Mouse (Mus musculus) limb, embryonic 12.5 days (tissue): ENCODE measurements around the gene Camta1. TPM values are rescaled to one million over a fixed set of nuclear protein-coding genes. Genes with fewer than 3 reads are reported as not detected.

Experiments used
- ATAC-seq: fragments of 200-750 bp; cut with Nextera tagmentation; 2 replicates; pipeline ENCODE4 v1.8.0; 2017; ENCODE audit warnings: low read depth, moderate TSS enrichment; ENCODE audit not compliant: insufficient number of reproducible peaks, insufficient read depth, low FRiP score, low TSS enrichment
- H3K27ac ChIP-seq: fragments of 300-500 bp; sonication (generic); 2 replicates; pipeline ENCODE4 v1.5.1; 2016; ENCODE audit warnings: mild to moderate bottlenecking, moderate library complexity
- H3K27me3 ChIP-seq: fragments of 300-500 bp; sonication (generic); 2 replicates; pipeline ENCODE4 v1.6.1; 2016; ENCODE audit warnings: mild to moderate bottlenecking, moderate library complexity
- H3K36me3 ChIP-seq: fragments of 300-500 bp; sonication (generic); 2 replicates; pipeline ENCODE4 v1.6.1; 2016; ENCODE audit warnings: mild to moderate bottlenecking, moderate library complexity
- H3K4me1 ChIP-seq: fragments of 300-500 bp; sonication (generic); replicated peaks from 2 replicates; pipeline ENCODE4 v1.6.1; 2016
- H3K4me2 ChIP-seq: fragments of 300-500 bp; sonication (generic); 2 replicates; pipeline ENCODE4 v1.6.1; 2016; ENCODE audit warnings: mild to moderate bottlenecking, moderate library complexity
- H3K4me3 ChIP-seq: fragments of 300-500 bp; sonication (generic); replicated peaks from 2 replicates; pipeline ENCODE4 v1.5.1; 2016; ENCODE audit warnings: mild to moderate bottlenecking
- H3K9ac ChIP-seq: fragments of 300-500 bp; sonication (generic); replicated peaks from 2 replicates; pipeline ENCODE4 v1.6.1; 2016; ENCODE audit warnings: mild to moderate bottlenecking, moderate library complexity
- H3K9me3 ChIP-seq: fragments of 300-500 bp; sonication (generic); 2 replicates; pipeline ENCODE4 v1.6.1; 2016; ENCODE audit warnings: mild to moderate bottlenecking, moderate library complexity
- WGBS: fragments of 180-500 bp; shearing (Covaris S2); methylation state at CpG from one replicate; pipeline ENCODE4 v1.1.7; 2016; 5-methylcytosine and 5-hydroxymethylcytosine counted together
- polyA plus RNA-seq: library from polyadenylated mRNA; unstranded; fragments of >200 nt; fragmentation: Nextera tagmentation; extraction: Ambion mirVana; gene quantifications from 2 replicates; pipeline ENCODE4 v1.2.1, GENCODE M21; 2016

Camta1 gene
- polyA plus RNA-seq, 1 experiment from 2014 or later: 106 TPM

DNA sequence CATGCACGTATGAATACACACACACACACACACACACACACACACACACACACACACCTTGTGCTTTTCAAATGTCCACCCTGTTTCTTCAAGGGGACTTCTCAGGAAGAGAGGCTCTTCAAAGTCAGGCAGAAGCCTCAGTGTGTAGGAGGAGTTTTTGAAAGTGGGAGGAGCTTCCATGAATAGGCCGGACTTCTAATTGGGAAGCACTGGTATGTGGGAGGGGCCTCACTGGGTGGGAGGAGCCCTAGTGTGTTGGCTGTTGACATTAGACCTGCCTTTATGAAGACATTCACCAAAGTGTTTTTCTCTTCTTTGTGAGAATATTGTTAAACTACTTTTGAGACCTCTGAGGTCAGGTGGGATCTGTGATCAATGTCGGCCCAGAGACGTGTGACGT, 346.4 kb downstream of the Camta1 start:
- peaks cover 11% of the 10 kb centered on the region for H3K27me3 ChIP-seq
- peaks cover 5% of the 10 kb centered on the region; the same call in 1 of the 2 replicates for H3K9me3 ChIP-seq
- H3K9ac ChIP-seq: no peak overlapping the region
- no peak overlapping the region for H3K4me2 ChIP-seq
- no peak for ATAC-seq
- 75% methylated on average over 5 of the region's 5 CpGs for WGBS
- H3K4me3 ChIP-seq: no peak overlapping the region
- H3K4me1 ChIP-seq: peaks cover 15% of the 10 kb centered on the region
- H3K27ac ChIP-seq: no peak overlapping the region
- no peaks in the 10 kb centered on the region for H3K36me3 ChIP-seq

DNA sequence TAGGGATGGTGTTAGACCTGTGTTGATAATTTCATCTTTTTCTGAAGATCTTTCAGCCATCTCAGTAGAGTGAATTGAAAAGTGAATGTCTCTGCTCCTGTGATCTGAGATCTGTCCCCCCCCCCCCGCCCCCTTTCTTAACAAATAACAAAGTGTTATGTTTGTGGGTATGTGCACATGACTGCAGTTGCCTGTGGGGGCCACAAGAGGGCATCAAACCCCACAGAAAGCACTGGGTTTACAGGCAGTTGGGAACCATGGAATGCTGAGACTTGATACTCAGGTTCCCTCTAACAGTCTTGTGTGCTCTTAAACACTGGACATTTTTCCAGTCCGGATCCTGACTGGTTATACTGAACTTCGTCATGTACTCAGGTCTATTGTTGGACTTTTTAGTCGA, 350.6 kb downstream of the Camta1 start:
- H3K4me2 ChIP-seq: no peak overlapping the region
- no peak overlapping the region for H3K4me3 ChIP-seq
- WGBS: 86% methylated on average over 4 of the region's 4 CpGs
- no peaks in the 10 kb centered on the region for H3K36me3 ChIP-seq
- H3K9me3 ChIP-seq: peaks cover 5% of the 10 kb centered on the region; the same call in 1 of the 2 replicates
- H3K27me3 ChIP-seq: no peaks in the 10 kb centered on the region
- 0 out of 2 replicates have a peak, but pooled peaks cover 6% of the 10 kb centered on the region for H3K4me1 ChIP-seq
- no peak for ATAC-seq
- H3K27ac ChIP-seq: no peak overlapping the region
- H3K9ac ChIP-seq: no peak overlapping the region

DNA sequence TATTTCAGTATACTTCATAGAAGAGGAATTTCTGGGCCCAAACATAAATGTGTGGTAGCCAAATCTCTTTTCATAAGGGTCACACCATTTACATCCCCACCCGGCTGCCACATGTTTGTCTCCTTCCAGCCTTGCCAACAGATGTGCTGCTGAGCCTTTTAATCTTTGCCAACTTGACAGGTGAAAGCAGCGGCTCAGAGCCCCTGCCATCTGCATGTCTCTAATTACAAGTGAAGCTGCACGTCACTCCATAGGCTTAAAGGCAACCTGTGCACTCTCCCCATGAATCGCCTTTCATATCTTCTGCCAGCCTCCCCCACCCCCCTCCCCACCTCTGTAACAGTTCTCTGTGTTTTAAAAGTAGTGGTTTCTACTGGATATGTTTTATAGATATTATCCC, 351.3 kb downstream of the Camta1 start:
- WGBS: 20% methylated on average over 4 of the region's 4 CpGs
- Histone ChIP-seq H3K36me3 (no peaks in the 10 kb centered on the region), H3K27me3 (no peaks in the 10 kb centered on the region), H3K9me3 (peaks cover 5% of the 10 kb centered on the region; the same call in 1 of the 2 replicates), H3K4me2 (no peak overlapping the region), H3K4me1 (peaks cover 6% of the 10 kb centered on the region; the same call in 1 of the 2 replicates), H3K4me3 (no peak overlapping the region), H3K9ac (no peak overlapping the region), H3K27ac (no peak overlapping the region)
- no peak for ATAC-seq

DNA sequence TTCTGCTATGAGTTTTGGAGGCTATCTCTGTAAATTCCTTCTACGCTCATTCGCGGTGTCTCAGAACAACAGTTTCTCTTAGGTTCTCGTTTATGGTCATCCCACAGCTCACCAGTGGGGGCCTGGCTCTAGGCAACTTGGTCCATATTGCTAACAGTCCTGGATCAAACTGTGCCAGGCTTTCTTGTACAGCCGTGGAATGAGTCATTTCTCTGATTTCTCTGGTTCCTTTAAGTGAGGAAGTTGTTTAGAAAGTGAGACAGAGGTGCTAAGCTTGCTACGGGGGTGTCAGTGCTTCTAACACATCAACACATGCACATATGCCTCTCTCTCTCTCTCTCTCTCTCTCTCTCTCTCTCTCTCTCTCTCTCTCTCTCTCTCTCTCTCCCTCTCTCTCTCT, 355.0 kb downstream of the Camta1 start:
- H3K9me3 ChIP-seq: peaks cover 13% of the 10 kb centered on the region; the same call in 1 of the 2 replicates
- H3K36me3 ChIP-seq: no peaks in the 10 kb centered on the region
- no peak overlapping the region for H3K9ac ChIP-seq
- H3K27me3 ChIP-seq: no peaks in the 10 kb centered on the region
- WGBS: 70% methylated on average over 6 of the region's 6 CpGs
- H3K4me3 ChIP-seq: no peak overlapping the region
- no peak overlapping the region for H3K27ac ChIP-seq
- peaks cover 6% of the 10 kb centered on the region; the same call in 1 of the 2 replicates for H3K4me1 ChIP-seq
- ATAC-seq: no peak
- H3K4me2 ChIP-seq: no peak overlapping the region

DNA sequence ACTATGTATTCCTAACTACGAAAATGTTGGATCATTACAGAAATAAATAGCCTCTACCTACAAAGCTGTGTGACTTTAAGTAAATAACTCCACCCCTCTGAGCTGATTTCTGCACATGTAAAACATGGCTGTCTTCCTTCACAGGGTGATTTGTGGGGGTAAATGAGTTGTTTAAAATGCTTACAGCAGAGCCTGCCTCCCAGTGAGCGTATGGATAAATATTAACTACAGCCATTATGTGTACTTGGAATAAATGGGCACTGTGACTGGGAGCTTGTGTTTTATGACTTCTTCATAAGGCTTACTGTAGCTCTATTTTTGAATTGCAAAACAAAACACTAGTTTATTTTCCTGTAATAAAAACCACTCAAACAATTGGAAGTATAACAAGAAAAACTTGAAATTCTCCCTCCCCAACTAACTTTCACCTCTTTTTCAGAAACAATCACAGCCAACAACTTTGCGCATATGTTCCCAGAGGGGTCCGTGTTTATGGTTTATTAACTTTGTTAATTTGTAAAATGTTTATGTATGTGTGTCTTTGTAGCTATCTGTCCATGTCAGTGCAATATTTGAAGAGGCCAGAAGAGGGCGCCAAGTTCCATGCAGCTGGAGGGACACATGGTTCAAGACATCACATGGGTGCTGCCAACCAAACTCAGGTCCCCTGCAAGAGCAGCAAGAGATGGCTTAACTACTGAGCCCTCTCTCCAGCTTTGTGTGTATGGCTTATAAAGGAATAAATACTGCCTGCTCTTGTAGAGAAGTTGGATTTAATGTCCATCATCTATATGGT, 363.0 kb downstream of the Camta1 start:
- Histone ChIP-seq H3K4me2 (no peak overlapping the region), H3K27me3 (no peaks in the 10 kb centered on the region), H3K4me3 (no peak overlapping the region), H3K27ac (no peak overlapping the region), H3K9ac (no peak overlapping the region), H3K9me3 (peaks cover 15% of the 10 kb centered on the region; the same call in 1 of the 2 replicates), H3K4me1 (peaks cover 14% of the 10 kb centered on the region), H3K36me3 (no peaks in the 10 kb centered on the region)
- 72% methylated on average over 5 of the region's 5 CpGs for WGBS
- no peak for ATAC-seq

DNA sequence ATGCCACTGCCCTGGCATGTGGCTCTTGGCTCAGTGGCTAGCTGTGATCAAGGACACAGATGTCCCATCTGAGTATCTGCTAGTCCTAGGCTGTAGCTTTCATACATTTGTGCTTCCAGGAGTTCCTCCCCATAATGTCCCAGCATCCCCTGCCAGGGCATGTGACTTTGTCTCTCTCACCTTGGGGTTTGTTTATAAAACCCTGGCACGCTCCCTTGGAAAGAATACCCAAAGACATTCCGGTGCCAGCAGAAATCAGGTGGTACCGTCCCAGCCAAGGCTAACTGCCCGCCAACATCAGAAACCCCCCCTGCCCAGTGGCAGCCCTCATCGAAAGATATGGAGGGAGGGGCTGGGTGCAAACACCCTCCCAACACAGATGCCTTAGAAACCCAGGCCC, 365.1 kb downstream of the Camta1 start:
- WGBS: 91% methylated on average over 5 of the region's 5 CpGs
- ATAC-seq: no peak
- H3K4me1 ChIP-seq: peaks cover 14% of the 10 kb centered on the region
- H3K9me3 ChIP-seq: peaks cover 11% of the 10 kb centered on the region; the same call in 1 of the 2 replicates
- H3K9ac ChIP-seq: no peak overlapping the region
- H3K27ac ChIP-seq: no peak overlapping the region
- H3K36me3 ChIP-seq: no peaks in the 10 kb centered on the region
- no peak overlapping the region for H3K4me3 ChIP-seq
- H3K4me2 ChIP-seq: no peak overlapping the region
- H3K27me3 ChIP-seq: no peaks in the 10 kb centered on the region

DNA sequence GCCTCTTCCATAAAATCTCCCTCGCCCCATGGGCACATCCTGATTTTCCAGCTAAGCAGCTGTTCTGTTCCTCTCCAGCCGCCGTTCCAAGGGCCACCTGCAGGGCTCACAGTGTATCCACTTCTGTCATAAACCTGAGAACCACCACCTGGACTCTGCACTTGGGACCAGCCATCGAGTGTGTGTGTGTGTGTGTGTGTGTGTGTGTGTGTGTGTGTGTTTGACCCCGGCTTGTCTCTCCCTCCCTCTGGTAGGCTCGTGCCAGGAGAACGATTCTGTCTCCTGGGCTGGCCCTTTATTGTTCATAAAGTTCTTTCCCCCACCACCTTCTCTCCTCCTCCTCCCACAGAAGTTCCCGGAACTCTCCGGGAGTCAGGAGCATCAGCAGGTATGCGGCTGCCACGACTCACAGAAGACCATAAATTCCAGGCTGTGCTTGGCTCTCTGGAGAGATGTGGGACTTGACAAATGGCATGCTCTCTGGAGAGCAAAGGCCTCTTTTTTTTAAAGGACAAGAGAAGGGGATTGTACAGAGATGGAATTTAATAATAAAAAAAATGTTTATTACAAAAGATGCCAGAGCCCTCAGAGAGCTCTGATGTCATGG, 366.3 kb downstream of the Camta1 start:
- no peaks in the 10 kb centered on the region for H3K36me3 ChIP-seq
- no peak overlapping the region for H3K4me2 ChIP-seq
- no peak for ATAC-seq
- no peak overlapping the region for H3K9ac ChIP-seq
- H3K9me3 ChIP-seq: peaks cover 11% of the 10 kb centered on the region; the same call in 1 of the 2 replicates
- WGBS: 20% methylated on average over 11 of the region's 11 CpGs
- 0 out of 2 replicates have a peak, but pooled peaks cover 3% of the 10 kb centered on the region for H3K27me3 ChIP-seq
- no peak overlapping the region for H3K27ac ChIP-seq
- no peak overlapping the region for H3K4me3 ChIP-seq
- peaks cover 14% of the 10 kb centered on the region for H3K4me1 ChIP-seq

DNA sequence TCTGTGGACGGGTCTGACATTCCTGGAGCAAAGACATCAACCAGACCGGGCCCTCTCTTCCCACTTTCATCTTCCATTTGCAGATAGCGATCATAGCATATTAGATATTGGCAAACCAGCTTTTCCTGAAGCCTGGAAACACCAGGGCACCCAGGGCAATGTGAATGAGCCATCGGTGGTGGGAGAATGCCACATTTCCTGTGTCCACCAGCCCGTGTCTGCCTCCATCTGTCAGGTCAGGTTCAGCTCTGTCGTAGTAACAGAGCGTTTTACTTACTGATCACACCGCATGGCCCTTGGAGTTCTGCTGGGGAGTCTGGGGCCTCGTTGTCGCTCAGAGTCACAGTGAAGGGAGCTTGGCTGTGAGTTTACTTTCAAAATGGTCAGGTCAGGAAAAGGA, 368.9 kb downstream of the Camta1 start:
- Histone ChIP-seq H3K27me3 (0 out of 2 replicates have a peak, but pooled peaks cover 3% of the 10 kb centered on the region), H3K4me2 (no peak overlapping the region), H3K4me1 (peaks cover 10% of the 10 kb centered on the region), H3K36me3 (no peaks in the 10 kb centered on the region), H3K9ac (no peak overlapping the region), H3K9me3 (peaks cover 7% of the 10 kb centered on the region; the same call in 1 of the 2 replicates), H3K27ac (no peak overlapping the region), H3K4me3 (no peak overlapping the region)
- ATAC-seq: no peak
- WGBS: 84% methylated on average over 10 of the region's 10 CpGs

DNA sequence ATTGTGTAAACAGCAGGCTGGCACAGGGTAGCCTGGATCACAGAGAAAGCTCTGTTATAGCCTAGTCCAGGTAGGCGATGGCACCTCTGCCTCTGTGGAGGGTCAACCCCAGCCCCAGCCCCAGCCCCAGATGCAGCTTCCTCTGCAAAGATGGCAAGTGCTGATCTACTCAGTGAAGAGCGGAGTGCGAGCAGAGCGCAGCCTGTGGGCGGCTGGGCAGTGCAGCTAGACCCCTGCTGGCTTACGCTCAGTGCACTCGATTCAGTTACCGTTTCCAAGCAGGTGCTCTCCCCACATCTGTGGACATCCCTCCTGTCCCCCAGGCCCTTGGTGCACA, 377.7 kb downstream of the Camta1 start:
- H3K9ac ChIP-seq: no peak overlapping the region
- H3K36me3 ChIP-seq: no peaks in the 10 kb centered on the region
- 62% methylated on average over 8 of the region's 8 CpGs for WGBS
- H3K4me1 ChIP-seq: no peaks in the 10 kb centered on the region
- H3K27me3 ChIP-seq: peaks cover 22% of the 10 kb centered on the region
- no peak overlapping the region for H3K27ac ChIP-seq
- no peaks in the 10 kb centered on the region for H3K9me3 ChIP-seq
- ATAC-seq: no peak
- H3K4me2 ChIP-seq: no peak overlapping the region
- no peak overlapping the region for H3K4me3 ChIP-seq

DNA sequence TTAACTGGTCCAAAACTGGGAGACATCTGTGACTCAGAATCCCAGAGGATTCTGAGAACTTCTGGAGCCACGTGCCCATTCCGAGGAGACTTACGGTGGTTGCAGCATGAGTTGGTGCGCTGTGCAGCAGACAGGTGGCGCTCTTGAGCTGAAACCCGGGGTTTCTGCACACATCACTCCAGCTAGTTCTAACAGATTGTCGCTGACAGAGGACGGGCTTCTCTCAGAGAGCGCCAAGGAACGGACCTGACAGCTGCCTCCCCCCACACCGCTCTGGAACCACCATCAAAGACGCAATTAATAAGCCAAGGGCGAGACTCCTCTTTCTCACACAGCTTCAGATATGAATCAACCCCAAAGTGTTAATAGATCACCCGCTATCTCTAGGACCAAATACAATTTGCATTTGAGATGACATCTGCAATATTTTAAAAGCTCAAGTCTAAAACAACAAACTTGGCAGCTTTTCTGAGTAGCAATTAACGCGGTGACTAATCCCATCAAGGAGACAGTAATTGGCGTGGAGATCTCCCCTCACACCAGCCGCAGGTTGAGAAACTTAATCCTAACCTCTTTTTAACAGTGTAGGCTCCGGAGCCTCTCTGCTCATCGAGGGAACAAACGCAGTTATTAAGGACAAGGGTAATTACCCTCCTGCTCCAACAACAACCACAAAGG, 378.2 kb downstream of the Camta1 start:
- no peak for ATAC-seq
- H3K36me3 ChIP-seq: no peaks in the 10 kb centered on the region
- no peak overlapping the region for H3K4me2 ChIP-seq
- peaks cover 22% of the 10 kb centered on the region for H3K27me3 ChIP-seq
- no peak overlapping the region for H3K27ac ChIP-seq
- H3K9me3 ChIP-seq: no peaks in the 10 kb centered on the region
- 13% methylated on average over 21 of the region's 21 CpGs for WGBS
- no peak overlapping the region for H3K4me3 ChIP-seq
- H3K4me1 ChIP-seq: no peaks in the 10 kb centered on the region
- H3K9ac ChIP-seq: no peak overlapping the region

DNA sequence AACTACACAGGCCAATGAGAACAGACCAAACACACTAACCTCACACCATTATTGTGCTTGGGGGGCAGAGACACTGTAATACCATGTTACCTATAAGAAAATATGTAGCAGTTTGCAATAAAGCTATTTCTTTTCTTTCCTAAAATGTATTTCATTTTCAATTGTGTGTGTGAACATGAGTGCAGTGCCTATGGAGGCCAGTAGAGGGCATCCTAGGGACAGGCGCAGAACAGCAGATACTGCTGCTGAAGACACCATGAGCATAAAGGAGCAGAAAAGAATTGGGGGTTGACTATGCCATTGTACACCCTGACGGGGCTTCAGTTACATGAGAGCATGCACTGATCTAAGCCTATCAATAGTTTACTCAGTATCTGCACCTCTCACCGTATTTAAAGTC, 380.7 kb downstream of the Camta1 start:
- H3K36me3 ChIP-seq: no peaks in the 10 kb centered on the region
- no peak for ATAC-seq
- H3K4me2 ChIP-seq: no peak overlapping the region
- H3K4me1 ChIP-seq: no peaks in the 10 kb centered on the region
- H3K9me3 ChIP-seq: no peaks in the 10 kb centered on the region; the same call in 1 of the 2 replicates
- H3K4me3 ChIP-seq: no peak overlapping the region
- H3K9ac ChIP-seq: no peak overlapping the region
- 96% methylated on average over 3 of the region's 3 CpGs for WGBS
- peaks cover 18% of the 10 kb centered on the region for H3K27me3 ChIP-seq
- no peak overlapping the region for H3K27ac ChIP-seq
